Mouse (Mus musculus) A20 (cell line): ENCODE measurements at regions not wholly inside any gene's neighbourhood (a gene's known extent, or its start where the extent isn't known, plus 50 kb on each side); places are given as distances from the start of the nearest gene placed in this dataset.

Source experiments
- DNase-seq: peaks from one replicate; pipeline ENCODE4 v3.0.0-alpha.2; 2011; ENCODE audit warnings: low read depth, low spot score

- DNase-seq, result no peak
Measured at GRCm38 (mm10) chr17:14497086-14497485, 196.9 kb downstream of the Thbs2 start.

GRCm38 (mm10) chr17:14493751-14494320 lies 200.2 kb downstream of the Thbs2 start:
- DNase-seq, result no peak

- DNase-seq, result no peak
Measured at GRCm38 (mm10) chr17:14492936-14493335, 201.1 kb downstream of the Thbs2 start.

DNA sequence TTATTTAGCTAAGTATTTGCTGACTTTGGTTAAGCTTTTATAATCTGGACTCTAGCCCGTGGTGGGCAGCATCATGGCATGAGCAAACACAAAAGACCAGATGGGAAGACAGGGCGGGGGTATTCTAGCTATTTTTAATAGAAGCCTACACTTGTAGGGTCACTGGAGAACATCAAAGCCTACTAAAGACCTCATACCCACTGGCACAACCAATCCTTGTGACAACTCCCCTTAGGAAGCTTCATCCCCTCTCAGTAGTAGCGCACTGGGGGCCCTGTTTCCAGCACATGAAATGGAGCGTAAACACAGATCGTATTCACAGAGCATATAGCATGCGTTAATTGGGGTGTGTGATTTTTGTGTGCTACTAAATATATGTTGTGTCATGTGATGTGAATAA lies 202.4 kb downstream of the Smoc2 start:
- no peak for DNase-seq

GRCm38 (mm10) chr17:14478938-14479505 lies 199.7 kb downstream of the Smoc2 start:
- no peak for DNase-seq

DNA sequence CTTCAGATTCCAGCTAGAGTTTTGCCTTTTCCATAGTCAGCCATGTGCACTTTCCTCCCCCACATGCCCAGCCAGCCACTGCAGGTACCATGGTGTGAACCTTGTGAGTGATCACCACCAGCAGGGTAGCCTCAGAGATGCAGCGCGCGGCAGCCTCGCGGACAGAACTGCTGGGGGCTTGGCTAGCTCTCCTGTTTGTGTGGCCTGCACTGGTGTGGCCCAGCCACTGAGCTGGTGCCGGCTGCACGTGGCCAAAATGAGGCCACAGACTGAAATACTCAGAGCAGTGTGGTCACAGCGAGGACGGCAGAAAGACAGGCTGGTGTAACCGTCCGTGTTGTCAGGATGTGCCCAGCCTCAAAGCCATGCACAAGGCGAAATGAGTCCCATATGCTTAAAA lies 197.4 kb downstream of the Smoc2 start:
- no peak for DNase-seq

- DNase-seq, result no peak
Measured at GRCm38 (mm10) chr17:14475778-14476647, 196.7 kb downstream of the Smoc2 start.

GRCm38 (mm10) chr17:14475277-14475676 lies 196.0 kb downstream of the Smoc2 start:
- DNase-seq, result no peak

- DNase-seq, result no peak
Measured at GRCm38 (mm10) chr17:14468754-14469488, 189.6 kb downstream of the Smoc2 start.

DNA sequence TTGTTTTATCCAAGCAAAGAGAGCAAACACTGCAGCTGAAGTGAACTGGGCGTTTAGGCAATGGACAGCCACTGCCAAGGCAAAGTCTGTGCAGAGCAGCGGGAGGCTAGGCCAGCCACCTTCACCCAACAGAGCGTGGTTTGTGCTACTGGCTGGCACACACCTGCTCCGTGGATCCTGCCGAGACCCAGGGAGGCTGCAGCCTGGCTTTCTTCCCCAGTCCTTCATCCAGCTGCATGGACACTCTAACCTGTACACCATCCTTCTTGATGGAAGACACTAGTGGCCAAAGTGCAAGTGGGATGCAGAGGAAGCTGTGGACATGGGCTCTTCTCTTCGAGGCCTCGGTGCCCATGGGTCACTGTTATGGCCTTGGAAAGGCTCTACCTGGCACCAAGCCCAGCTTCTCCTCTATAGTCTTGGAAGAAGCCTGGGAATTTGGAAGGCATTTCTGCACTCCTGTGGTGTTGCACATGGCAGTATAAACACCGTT lies 176.0 kb downstream of the Smoc2 start:
- no peak for DNase-seq
